Mouse (Mus musculus): ENCODE results near the gene Pla2g2d.

Gene Pla2g2d

GRCm38 (mm10) chr4:138775435-138775834, at the start of gene Pla2g2d:
TSS of gene Pla2g2d (plus strand) at chr4:138775735.
- DNase-seq (ENCODE audit: low spot score): no peak

- DNase-seq (ENCODE audit: low spot score): no peak
These were observed 49.8 kb upstream of the Pla2g2d start for GRCm38 (mm10) chr4:138725751-138726150.

GRCm38 (mm10) chr4:138729018-138729703, 46.4 kb upstream of the Pla2g2d start:
- peak; percentile 70 for DNase-seq (ENCODE audit: low spot score)

GRCm38 (mm10) chr4:138734105-138734504, 41.4 kb upstream of the Pla2g2d start:
- DNase-seq (ENCODE audit: low spot score): no peak

GRCm38 (mm10) chr4:138734863-138735262, 40.7 kb upstream of the Pla2g2d start:
- no peak for DNase-seq (ENCODE audit: low spot score)

- peak; percentile 76 for DNase-seq (ENCODE audit: low spot score)
These were observed 38.5 kb upstream of the Pla2g2d start, which contains the start of gene Ubxn10 for GRCm38 (mm10) chr4:138737031-138737430. TSS of gene Ubxn10 (minus strand) at chr4:138737167.

- DNase-seq (ENCODE audit: low spot score): no peak
These were observed 36.2 kb upstream of the Pla2g2d start for GRCm38 (mm10) chr4:138739136-138739851.

- DNase-seq (ENCODE audit: low spot score): no peak
These were observed 29.7 kb upstream of the Pla2g2d start for GRCm38 (mm10) chr4:138745884-138746283.

GRCm38 (mm10) chr4:138746866-138747265, 28.7 kb upstream of the Pla2g2d start:
- no peak for DNase-seq (ENCODE audit: low spot score)

GRCm38 (mm10) chr4:138747851-138748250, 27.7 kb upstream of the Pla2g2d start:
- DNase-seq (ENCODE audit: low spot score): no peak

GRCm38 (mm10) chr4:138748369-138749072, 27.0 kb upstream of the Pla2g2d start:
- DNase-seq (ENCODE audit: low spot score): no peak

- no peak for DNase-seq (ENCODE audit: low spot score)
These were observed 22.9 kb upstream of the Pla2g2d start for GRCm38 (mm10) chr4:138752603-138753002.

GRCm38 (mm10) chr4:138753608-138754007, 21.9 kb upstream of the Pla2g2d start:
- no peak for DNase-seq (ENCODE audit: low spot score)

GRCm38 (mm10) chr4:138754432-138754831, 21.1 kb upstream of the Pla2g2d start:
- DNase-seq (ENCODE audit: low spot score): no peak

GRCm38 (mm10) chr4:138755439-138755838, 20.1 kb upstream of the Pla2g2d start:
- no peak for DNase-seq (ENCODE audit: low spot score)

- DNase-seq (ENCODE audit: low spot score): no peak
These were observed 19.6 kb upstream of the Pla2g2d start for GRCm38 (mm10) chr4:138755983-138756382.

GRCm38 (mm10) chr4:138757416-138757815, 18.1 kb upstream of the Pla2g2d start, which contains the start of gene Pla2g2f:
TSS of gene Pla2g2f (minus strand) at chr4:138757626.
- no peak for DNase-seq (ENCODE audit: low spot score)

- DNase-seq (ENCODE audit: low spot score): no peak
These were observed 13.3 kb upstream of the Pla2g2d start for GRCm38 (mm10) chr4:138762266-138762665.

GRCm38 (mm10) chr4:138771970-138772369, 3.6 kb upstream of the Pla2g2d start:
- no peak for DNase-seq (ENCODE audit: low spot score)

- DNase-seq (ENCODE audit: low spot score): no peak
These were observed 3.1 kb upstream of the Pla2g2d start for GRCm38 (mm10) chr4:138772386-138772785.

- no peak for DNase-seq (ENCODE audit: low spot score)
These were observed 2.2 kb downstream of the Pla2g2d start for GRCm38 (mm10) chr4:138777417-138778407.
